Mouse (Mus musculus) lung, postnatal 14 days (tissue): ENCODE results near the gene Cacna1h.

Source experiments
- DNase-seq: peaks from one replicate; pipeline ENCODE4 v3.0.0; 2021

Gene Cacna1h

GRCm38 (mm10) chr17:25433617-25434606 is at the start of gene Cacna1h:
TSS of gene Cacna1h (minus strand) at chr17:25433783.
- DNase-seq: peak; percentile 32

- DNase-seq: no peak
These were observed 48.5 kb upstream of the Cacna1h start for GRCm38 (mm10) chr17:25482092-25482491.

DNA sequence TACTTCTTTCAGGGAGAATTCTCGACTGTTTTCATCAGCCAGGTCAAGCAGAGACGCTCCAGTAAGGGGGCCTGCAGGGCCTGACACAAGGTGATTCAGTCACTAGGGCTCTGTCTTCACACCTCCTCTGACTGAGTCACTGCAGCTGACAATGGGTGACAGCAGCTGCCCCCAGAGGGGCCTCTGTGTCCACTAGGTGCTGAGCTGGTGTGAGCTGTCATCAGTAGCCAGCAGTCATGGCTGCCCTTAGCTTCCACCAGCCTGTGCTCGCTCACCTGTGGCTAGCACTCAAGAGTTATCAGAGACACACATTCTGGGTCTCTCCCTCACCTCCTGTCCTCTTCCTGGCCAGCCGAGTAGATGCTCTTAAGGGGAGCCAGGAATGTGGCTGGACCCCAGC is 47.2 kb upstream of the Cacna1h start:
- no peak for DNase-seq

DNA sequence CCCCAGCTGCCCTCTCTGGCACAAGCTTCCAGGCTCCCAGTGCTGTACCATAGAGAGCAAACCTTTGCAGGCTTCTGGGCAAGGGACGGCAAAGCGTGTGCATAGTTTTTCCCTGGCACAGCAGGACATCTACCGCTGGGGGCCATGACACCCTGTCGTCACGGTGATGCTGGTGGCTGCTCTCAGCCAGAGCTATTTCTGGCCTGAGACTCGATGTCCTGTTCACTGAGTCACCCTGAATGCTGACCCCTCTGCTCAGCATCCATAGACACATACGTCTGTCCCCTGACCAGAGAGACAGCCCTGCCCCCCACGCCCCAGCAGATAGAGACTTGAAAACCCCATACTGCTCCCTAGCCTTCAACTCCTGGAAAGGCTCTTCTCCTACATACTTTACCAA is 46.6 kb upstream of the Cacna1h start:
- no peak for DNase-seq

- DNase-seq: peak; percentile 66
These were observed 42.6 kb upstream of the Cacna1h start for GRCm38 (mm10) chr17:25475946-25476744.

DNA sequence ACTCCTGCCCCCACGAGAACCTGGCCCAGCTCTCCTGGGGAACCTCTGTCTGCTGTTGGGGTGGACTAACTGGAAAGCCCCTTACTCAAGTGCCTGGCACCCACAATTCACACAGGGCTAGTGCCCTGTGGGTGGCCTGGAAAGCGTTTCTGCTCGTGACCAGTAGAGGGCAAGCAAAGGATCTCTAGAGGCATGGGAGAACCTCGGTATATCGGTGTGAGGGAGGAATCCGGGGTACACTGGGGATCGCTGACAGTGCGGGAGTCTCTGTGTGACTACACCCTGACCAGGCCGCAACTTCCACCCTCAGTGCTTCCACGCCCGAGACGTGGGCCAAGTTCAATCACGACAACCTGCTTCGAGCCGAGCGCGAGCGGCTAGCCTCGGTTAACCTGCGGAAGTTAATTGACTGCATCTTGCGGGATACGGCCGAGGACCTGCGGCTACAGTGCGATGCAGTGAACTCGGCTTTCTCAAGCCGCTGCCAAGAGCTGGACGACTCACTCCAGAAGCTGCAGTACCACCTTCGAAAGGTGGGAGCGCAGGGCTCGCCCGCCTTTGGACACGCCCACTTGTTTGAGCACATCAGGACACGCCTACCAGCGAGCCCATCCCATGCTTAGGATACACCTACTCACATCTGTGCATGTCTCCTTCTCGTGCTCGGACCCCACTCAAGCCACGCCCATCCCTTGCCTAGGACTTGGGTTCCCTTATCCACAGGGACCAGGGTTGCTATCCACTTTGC is 40.9 kb upstream of the Cacna1h start:
- peak; percentile 49 for DNase-seq

DNA sequence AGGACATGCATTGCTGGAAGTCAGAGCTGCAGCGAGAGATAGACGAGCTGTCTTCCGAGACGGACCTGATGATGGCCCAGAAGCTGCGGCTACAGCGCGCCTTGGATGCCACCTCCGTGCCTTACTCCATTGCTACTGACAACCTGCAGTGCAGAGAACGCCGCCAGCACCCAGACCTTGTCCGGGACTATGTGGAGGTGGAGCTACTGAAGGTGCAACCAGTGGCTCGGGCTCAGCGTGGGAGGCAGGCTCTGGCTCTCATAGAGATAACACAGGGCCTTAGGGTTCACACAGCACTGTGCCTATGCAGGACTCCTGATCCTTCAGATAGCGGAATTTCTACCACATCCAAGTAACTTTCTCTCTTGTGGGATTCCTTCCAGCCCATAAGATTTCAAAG is 38.5 kb upstream of the Cacna1h start:
- no peak for DNase-seq

DNA sequence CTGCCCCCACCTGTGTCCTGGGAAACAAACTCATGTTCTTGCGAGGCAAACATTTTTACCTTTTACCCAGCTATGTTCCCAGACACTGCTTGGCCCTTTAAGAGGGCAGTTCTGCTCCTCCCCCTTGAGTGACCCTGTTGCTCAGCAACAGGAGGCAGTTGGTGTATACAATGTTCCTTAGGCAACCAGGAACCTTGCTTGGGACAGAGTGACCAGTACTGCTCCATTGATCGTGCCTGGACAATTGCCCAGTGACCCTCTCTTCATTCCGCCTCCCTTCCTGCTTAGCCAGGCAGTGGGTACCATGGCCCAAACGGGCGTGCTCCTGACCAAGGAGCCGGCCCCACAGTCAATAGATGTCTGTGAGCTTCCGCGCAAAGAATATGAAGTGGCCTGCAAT is 37.8 kb upstream of the Cacna1h start:
- peak; percentile 28 for DNase-seq

- DNase-seq: peak; percentile 70
These were observed 36.2 kb upstream of the Cacna1h start for GRCm38 (mm10) chr17:25469798-25470197.

- DNase-seq: no peak
These were observed 34.7 kb upstream of the Cacna1h start for GRCm38 (mm10) chr17:25468301-25468700.

DNA sequence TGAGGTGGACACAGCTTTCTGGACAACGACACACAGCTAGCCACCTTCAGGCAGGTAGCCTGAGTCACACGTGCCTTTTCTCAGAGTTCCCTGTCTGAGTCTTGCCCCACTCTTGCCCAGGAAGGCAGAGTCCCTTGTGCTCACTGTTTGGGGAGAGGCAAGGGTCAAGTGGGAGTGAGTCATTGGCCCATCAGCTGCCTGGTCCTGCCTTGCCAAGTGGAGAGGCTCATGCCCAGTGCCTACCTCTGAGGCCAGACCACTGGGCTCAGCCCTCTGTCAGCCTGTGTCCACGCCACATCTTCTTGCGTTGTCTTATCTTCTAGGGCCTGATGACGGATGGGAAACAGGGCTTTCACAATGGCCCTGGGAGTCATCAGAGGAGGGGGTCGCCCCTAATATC is 34.2 kb upstream of the Cacna1h start:
- no peak for DNase-seq

DNA sequence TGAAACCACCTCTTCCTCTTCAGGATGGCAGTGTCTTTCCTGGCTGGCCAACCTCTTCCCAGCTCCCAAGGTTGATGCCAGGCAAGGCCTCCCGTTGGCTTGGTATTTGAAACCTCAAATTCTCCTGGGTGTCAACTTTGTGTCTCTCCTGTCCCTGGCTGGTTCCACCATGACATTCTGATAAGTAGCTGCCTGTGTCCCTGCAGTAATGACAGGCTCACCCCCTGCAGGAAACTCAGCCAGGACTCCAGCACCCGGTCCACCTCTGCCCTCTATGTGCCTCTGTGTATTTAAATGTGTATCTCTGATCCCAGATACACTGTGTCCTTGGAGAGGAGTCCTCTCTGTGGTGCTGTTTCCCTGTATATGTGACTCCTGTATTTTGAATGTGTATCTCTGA is 32.7 kb upstream of the Cacna1h start:
- DNase-seq: no peak

DNA sequence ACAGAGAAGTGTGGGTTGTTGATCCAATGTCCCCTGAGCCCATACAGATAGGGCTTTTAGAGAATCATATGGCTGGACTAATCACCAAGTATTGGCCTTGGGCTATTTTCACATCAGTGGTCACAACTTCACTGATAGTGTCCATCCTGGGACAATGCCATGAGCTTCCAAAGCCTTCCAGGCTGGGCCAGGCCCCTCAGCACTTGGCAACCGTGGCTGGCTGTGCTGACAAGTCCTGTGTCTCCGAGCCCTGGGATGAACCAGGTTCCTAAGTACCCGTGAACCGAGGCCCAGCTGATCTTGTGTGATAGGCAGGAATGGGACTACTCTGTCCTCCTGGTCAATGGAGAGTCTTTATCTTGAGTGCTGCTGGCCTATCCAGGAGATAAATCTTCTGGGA is 30.5 kb upstream of the Cacna1h start:
- DNase-seq: no peak

DNA sequence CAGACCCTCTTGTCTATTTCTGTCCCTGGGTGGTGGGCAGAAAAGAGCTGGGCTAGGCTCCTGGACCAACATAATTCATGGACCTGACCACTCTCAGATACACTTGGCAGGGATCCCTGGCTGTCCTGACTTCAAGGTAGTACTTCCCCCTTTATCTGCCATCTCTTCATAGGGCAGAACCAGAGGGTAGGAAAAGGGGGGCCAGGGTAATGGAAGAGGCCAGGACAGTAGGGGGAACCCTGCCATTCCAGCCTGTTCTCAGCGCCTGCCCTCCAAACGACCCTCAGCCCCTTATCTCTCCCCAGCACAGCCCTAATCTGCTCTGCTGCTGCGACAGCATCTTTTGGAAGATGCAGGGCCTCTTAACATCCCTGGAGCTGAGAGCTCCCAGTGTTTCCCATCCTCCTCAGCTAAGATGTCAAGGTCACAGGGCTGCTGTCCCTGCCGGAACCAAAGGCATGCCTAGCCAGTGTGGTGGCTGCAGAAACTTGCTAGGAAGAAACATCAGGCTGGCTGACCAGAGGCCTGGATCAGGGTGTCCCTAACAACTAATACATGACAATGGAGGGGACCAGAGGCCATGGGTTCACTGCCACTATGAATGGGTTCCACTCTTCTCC is 29.9 kb upstream of the Cacna1h start:
- no peak for DNase-seq

DNA sequence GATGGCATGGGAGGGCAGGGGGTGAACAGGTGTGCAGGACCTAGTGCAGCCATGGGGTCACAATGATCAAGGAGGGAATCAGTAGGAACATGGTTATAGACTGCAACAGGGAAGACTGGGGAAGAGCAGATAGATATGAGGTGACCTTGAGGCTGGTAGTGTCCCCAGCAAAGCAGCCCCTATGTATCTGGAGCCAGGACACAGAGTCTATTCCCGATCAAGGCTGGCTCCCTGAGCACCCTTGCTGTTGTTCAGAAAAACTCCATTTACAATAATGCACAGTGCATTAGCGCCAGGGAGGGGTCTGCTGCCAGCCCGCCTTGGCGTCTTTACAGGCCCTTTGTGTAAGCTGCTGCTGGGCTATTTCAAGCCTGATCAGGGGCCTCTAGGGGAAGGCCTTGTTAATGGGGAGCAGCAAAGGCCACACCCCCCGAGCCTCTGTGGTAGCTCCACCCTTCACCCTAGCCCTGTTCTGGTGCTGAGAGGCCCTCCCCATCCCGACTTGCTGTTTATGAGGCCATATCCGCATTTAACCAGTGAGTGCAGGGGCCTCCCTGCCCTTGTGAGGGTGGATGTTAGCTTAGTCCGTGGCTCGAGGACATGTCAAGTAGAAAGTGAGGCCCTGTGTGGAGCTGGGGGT is 28.8 kb upstream of the Cacna1h start:
- DNase-seq: no peak

DNA sequence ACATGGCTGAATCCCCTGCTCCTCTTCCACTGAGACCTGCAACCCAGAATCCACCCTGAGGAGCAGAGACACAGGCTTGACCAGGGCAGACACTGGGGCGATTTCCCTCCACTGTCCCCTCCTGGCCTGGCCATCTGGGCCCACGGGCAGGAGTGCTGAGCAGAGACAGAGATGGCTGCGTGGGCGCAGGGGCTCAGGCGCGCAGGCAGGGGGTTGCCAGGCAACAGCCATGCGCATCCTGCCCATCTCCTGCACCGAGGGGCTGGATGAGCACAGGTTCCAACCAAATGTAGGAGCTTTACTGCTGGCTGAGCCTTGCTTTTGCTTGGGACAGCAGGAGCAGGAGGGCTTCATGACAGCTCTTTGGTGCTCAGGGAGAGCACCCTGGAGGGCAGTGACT is 23.0 kb upstream of the Cacna1h start:
- no peak for DNase-seq

GRCm38 (mm10) chr17:25454272-25454671 is 20.7 kb upstream of the Cacna1h start, which contains the start of gene Tekt4:
TSS of gene Tekt4 (plus strand) at chr17:25454615.
- DNase-seq: no peak

DNA sequence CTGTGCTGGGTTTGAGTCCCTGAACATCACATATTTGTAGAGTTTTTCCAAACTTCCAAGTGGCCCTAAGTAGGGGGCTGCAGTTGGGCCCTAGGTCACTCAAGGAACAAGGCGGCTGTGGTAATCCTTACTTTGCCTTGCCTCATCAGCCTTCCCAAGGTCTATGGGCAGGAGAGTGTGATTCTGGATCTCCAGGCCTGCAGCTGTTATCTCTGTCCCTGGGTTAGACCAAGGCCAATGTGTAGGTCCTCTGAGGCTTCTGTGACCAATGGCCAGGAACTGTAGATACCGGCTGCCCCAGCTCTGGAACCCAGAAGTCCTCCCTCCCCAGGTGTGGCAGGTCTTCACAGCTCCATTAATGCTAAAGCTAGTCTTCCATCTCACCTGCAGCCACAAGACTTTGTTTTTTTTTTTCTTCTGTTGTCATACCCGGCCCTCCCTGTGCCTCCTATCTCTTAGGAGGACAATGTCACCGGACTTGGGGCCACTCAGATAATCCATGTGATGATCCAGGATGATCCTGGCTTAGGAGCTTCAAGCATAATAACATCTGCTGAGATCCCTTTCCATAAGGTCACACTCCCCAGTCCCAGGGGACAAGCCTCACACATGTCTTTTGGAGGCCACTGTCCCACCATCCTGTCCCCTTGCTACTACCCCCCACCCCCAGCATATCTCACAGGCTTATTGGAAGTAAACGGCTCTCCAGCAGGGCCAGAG is 18.8 kb upstream of the Cacna1h start:
- no peak for DNase-seq

- DNase-seq: no peak
These were observed 16.7 kb upstream of the Cacna1h start for GRCm38 (mm10) chr17:25450329-25450728.

DNA sequence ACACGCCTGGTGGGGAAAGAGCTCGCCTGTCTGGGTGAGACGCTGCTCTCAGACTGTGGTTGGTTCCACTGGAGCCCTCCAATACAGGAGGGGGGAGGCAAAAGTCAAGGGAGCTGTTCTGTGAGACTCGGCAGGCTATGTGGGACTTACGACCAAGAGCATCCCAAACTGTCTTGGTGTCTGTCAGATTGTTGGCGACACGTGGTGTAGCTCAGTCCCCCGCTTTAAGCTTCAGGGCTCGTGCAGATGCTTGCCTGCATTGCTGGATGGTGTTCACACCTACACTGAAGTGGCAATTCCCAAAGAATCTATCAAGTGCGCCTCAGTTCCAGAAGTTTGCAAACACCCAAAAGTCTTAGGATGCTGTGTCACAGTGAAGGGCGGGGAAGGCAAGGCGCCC is 14.3 kb upstream of the Cacna1h start:
- no peak for DNase-seq

GRCm38 (mm10) chr17:25445841-25446240 is 12.3 kb upstream of the Cacna1h start:
- no peak for DNase-seq
